Mouse (Mus musculus) heart, adult 2 months (tissue): Measurements from ENCODE around the gene Col7a1.

Experiments
- EP300 ChIP-seq: fragments of 200-500 bp; IDR thresholded peaks from 2 replicates; pipeline ENCODE4 v1.6.1; 2011; ENCODE audit warnings: low read depth, low read length, control low read depth; ENCODE audit not compliant: insufficient read depth
- POLR2A ChIP-seq: fragments of 200-500 bp; IDR thresholded peaks from 2 replicates; pipeline ENCODE4 v1.6.1; 2011; ENCODE audit warnings: mild to moderate bottlenecking, low read depth, low read length, control low read depth; ENCODE audit not compliant: insufficient read depth

DNA sequence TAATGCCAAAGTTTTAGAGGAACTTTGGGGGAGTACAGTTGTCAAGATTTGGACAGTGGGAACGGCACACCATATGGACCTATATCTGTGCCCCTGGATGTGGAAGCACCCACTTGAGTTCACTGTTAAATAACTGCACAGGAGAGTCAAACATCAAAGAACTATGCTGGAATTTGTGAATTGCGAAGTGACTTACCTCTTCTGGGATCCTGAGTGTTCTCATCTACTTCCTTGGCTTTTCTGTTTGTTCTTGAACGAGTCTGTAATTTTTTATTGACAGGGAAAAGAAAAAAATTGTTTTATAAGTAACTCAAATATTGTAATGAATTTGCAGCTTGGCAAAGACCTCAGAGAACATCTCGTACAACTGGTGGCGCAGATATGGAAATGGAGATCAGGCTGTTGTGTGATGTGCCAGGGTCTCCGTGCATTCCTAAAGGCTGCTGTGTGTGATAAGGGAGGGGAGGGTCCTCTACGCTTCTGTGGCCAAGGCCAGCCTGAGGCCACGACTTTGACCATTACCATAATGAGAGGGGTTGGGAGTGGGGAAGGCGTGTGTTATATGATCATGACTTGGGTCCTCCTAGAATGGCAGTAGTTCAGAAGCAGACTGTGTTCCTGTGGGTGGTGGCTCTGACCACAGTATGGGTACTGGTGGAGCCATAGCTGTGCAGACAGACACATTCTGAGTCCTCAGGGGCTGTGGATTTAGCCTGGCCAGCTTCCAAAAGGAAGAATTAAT is 39.4 kb downstream of the Col7a1 start:
- TF ChIP-seq POLR2A (no peak), EP300 (no peak)
